Mouse (Mus musculus): ENCODE results near the gene Glyatl3. TPM values are rescaled to one million over a fixed set of nuclear protein-coding genes. Genes with fewer than 3 reads are reported as not detected.
A peak's percentile ranks its signal among the peaks of the same experiment; 100 is the strongest.

Gene Glyatl3
- polyA plus RNA-seq (2012; rRNA removed): not detected in 2 replicates

DNA sequence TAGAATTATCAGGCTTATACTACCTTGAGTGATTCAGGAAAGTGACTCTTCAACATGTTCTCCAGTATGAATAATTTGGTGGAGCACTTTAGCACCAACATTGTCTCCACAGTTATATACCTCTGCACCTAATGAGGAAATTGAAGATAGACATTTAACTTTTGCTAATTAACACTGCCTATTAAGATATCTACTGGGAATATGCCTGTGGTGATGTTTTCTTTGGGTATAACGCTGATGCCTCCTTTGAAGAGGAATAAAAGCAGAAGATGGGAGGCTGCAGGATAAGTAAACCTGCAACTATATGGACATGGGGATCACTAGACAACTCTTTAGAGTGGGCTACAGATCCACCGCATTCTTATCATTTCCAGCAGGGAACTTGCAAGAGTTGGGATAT lies at the start of gene Glyatl3:
Glyatl3 (minus strand) TSS at position 101 of the 400 bp plus-strand sequence.
- TF ChIP-seq CTCF (IDR thresholded peaks at IDR 0.05; ENCODE audit: extremely low read depth, insufficient read length, insufficient replicate concordance, low read depth, low read length): no peak
- TF ChIP-seq POLR2A (IDR thresholded peaks at IDR 0.05; ENCODE audit: low read depth, low read length): no peak
- Histone ChIP-seq H3K27ac (ENCODE audit: insufficient read depth, low read depth, low read length) (no peak within 1 kb of the TSS), H3K27me3 (ENCODE audit: control insufficient read depth, insufficient read depth, low read length) (no peaks in the 10 kb centered on the region), H3K4me3 (ENCODE audit: low read depth, low read length) (no peak within 1 kb of the TSS), H3K4me1 (ENCODE audit: control insufficient read depth, insufficient read depth, insufficient read length, low read length) (no peaks in the 10 kb centered on the region), H3K36me3 (ENCODE audit: control insufficient read depth, insufficient read depth, low read length) (no peaks in the 10 kb centered on the region)
- 97% methylated on average over 2 of the region's 2 CpGs for WGBS

DNA sequence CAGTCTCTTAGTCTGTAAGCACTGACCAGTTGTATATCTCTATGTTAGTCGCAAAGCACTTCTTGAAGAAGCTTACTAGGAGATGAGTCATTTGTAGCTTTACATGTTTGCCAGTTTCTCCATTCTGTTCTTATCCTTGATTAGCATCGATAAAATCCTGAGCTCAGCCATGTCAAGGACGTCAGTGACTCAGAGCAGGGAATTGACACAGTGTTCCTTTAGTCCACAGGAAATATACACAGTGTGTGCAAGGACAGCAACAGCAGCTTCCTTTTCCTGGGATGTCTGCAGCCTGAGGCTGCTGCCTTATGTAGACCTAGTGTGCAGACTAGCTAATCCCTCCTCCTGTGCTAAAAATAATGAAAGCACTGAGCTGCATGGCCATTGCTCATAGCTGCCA lies 34.4 kb upstream of the Glyatl3 start:
- no peaks in the 10 kb centered on the region for H3K27me3 ChIP-seq (ENCODE audit: control insufficient read depth, insufficient read depth, low read length)
- 87% methylated on average over 3 of the region's 3 CpGs for WGBS
- H3K4me3 ChIP-seq (ENCODE audit: low read depth, low read length): no peak overlapping the region
- H3K36me3 ChIP-seq (ENCODE audit: control insufficient read depth, insufficient read depth, low read length): peaks cover 29% of the 10 kb centered on the region
- no peaks in the 10 kb centered on the region for H3K4me1 ChIP-seq (ENCODE audit: control insufficient read depth, insufficient read depth, insufficient read length, low read length)
- H3K27ac ChIP-seq (ENCODE audit: insufficient read depth, low read depth, low read length): no peak overlapping the region
- no peak for TF ChIP-seq CTCF (IDR thresholded peaks at IDR 0.05; ENCODE audit: extremely low read depth, insufficient read length, insufficient replicate concordance, low read depth, low read length)
- no peak for TF ChIP-seq POLR2A (IDR thresholded peaks at IDR 0.05; ENCODE audit: low read depth, low read length)

DNA sequence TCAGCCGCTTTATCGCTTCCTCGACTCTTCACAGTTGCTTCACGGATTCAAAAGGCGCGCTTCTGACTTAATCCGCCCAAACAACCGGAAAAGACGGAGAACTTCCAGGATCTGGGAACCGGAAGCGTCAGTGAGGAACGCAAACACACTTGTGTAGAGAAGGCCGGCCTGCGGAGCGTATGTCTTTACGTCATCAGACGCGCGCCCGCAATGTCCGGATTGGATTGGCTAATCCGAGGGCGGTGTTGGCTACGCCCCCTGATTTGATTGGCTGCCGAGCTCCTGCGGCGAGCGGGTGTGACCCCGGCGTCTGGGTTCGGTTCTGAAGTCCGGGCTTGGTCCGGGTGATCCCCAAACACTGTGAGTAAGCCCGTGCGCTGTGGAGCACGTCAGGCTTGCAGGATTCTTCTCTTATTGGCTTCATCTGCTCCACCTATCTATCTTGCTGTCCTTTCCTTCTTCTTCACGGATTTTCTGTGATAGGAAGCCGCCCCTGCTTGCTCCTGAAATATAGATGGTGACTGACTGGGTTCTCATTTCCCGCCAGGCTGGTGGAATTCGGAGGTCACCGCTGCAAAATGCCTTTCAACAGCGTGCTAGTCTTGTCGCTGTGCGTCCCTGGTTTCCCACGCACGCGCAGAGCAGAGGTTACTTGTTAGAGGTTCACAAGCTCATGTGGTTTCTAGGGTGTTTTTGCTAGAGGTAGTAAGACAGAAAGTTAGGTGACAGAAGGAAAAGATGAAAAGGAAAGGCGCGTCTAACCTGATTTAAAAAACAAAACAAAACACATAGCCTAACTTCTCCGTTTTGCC lies 20.5 kb upstream of the Glyatl3 start, which contains the start of the genes Mut and Cenpq:
Mut (plus strand) TSS at position 266 of the 812 bp plus-strand sequence.
Cenpq (minus strand) TSS at position 628 of the 812 bp plus-strand sequence.
- Histone ChIP-seq H3K27ac (ENCODE audit: insufficient read depth, low read depth, low read length) (peak within 1 kb of the TSS; percentile 97), H3K36me3 (ENCODE audit: control insufficient read depth, insufficient read depth, low read length) (peaks cover 10% of the 10 kb centered on the region), H3K4me3 (ENCODE audit: low read depth, low read length) (peak within 1 kb of the TSS; percentile 75), H3K27me3 (ENCODE audit: control insufficient read depth, insufficient read depth, low read length) (no peaks in the 10 kb centered on the region), H3K4me1 (ENCODE audit: control insufficient read depth, insufficient read depth, insufficient read length, low read length) (no peaks in the 10 kb centered on the region)
- no peak for TF ChIP-seq CTCF (IDR thresholded peaks at IDR 0.05; ENCODE audit: extremely low read depth, insufficient read length, insufficient replicate concordance, low read depth, low read length)
- 0 out of 2 replicates have a peak, but pooled peaks have one; percentile 30 for TF ChIP-seq POLR2A (IDR thresholded peaks at IDR 0.05; ENCODE audit: low read depth, low read length)
- under 1% methylated on average over 50 of the region's 50 CpGs for WGBS

DNA sequence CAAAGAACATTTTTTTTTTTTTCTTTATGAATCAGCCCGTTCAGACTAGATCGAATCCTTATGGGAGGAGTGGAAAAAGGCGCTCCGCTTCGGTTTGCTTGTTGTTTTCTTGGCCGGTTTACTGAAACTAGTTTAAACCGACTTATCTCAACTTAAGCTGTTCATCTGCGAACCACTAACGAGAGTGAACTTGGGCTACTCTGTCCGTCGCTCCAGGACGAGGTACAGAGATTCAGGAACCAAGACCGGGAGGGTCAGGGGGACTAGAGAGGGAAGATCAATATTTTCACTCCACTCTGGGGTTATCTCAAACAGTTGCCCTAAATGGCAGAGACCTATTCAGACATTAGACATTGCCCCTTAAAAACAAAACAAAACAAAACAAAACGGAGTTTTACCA lies 19.8 kb upstream of the Glyatl3 start:
- WGBS: under 1% methylated on average over 14 of the region's 14 CpGs
- no peak for TF ChIP-seq CTCF (IDR thresholded peaks at IDR 0.05; ENCODE audit: extremely low read depth, insufficient read length, insufficient replicate concordance, low read depth, low read length)
- no peak for TF ChIP-seq POLR2A (IDR thresholded peaks at IDR 0.05; ENCODE audit: low read depth, low read length)
- Histone ChIP-seq H3K4me3 (ENCODE audit: low read depth, low read length) (peak overlapping the region; percentile 75), H3K27ac (ENCODE audit: insufficient read depth, low read depth, low read length) (no peak overlapping the region), H3K4me1 (ENCODE audit: control insufficient read depth, insufficient read depth, insufficient read length, low read length) (no peaks in the 10 kb centered on the region), H3K27me3 (ENCODE audit: control insufficient read depth, insufficient read depth, low read length) (no peaks in the 10 kb centered on the region), H3K36me3 (ENCODE audit: control insufficient read depth, insufficient read depth, low read length) (peaks cover 10% of the 10 kb centered on the region)

DNA sequence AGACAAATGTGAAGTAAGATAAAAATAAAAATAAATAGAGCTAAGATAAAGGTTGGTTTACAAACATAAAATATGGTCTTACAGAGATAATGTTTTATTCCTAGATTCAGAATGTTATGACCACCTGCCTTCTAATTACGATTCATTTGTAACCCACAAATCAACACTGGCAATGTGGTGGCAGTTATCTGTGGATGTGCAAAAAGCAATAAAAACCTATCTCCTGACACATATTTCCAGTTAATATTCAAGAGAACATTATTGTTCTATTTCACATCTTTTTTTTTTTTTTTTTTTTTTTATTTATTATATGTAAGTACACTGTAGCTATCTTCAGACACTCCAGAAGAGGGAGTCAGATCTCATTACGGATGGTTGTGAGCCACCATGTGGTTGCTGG lies 1.3 kb upstream of the Glyatl3 start:
- Histone ChIP-seq H3K4me3 (ENCODE audit: low read depth, low read length) (no peak overlapping the region), H3K27me3 (ENCODE audit: control insufficient read depth, insufficient read depth, low read length) (no peaks in the 10 kb centered on the region), H3K27ac (ENCODE audit: insufficient read depth, low read depth, low read length) (no peak overlapping the region), H3K36me3 (ENCODE audit: control insufficient read depth, insufficient read depth, low read length) (no peaks in the 10 kb centered on the region), H3K4me1 (ENCODE audit: control insufficient read depth, insufficient read depth, insufficient read length, low read length) (no peaks in the 10 kb centered on the region)
- WGBS: 85% methylated on average over 2 of the region's 2 CpGs
- TF ChIP-seq CTCF (IDR thresholded peaks at IDR 0.05; ENCODE audit: extremely low read depth, insufficient read length, insufficient replicate concordance, low read depth, low read length) (no peak), POLR2A (IDR thresholded peaks at IDR 0.05; ENCODE audit: low read depth, low read length) (no peak)

DNA sequence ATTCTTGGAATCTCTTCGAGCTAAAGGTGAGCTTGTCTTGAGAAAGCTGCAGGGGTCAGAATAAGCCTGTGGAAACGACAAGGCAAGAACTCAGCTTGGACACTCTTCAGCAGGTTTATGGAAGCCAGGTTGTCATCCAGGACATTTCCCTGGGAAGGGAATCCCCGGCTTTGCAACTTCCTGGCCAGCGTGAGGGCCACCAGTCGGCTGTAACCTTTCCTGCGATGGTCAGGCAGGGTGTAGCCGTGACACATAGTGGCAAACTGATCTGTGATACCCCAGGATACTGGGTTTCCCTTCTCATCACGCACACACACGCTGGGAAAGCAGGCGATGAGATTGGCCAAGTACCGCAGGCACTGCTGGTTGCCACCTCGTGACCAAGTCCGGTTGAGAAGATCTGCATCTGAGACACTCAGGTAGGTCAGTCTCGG lies 9.4 kb downstream of the Glyatl3 start:
- Histone ChIP-seq H3K27me3 (ENCODE audit: control insufficient read depth, insufficient read depth, low read length) (no peaks in the 10 kb centered on the region), H3K36me3 (ENCODE audit: control insufficient read depth, insufficient read depth, low read length) (no peaks in the 10 kb centered on the region), H3K4me3 (ENCODE audit: low read depth, low read length) (peak overlapping the region; percentile 18; the same call in 1 of the 2 replicates), H3K4me1 (ENCODE audit: control insufficient read depth, insufficient read depth, insufficient read length, low read length) (no peaks in the 10 kb centered on the region), H3K27ac (ENCODE audit: insufficient read depth, low read depth, low read length) (no peak overlapping the region)
- 9% methylated on average over 14 of the region's 14 CpGs for WGBS
- TF ChIP-seq CTCF (IDR thresholded peaks at IDR 0.05; ENCODE audit: extremely low read depth, insufficient read length, insufficient replicate concordance, low read depth, low read length) (no peak), POLR2A (IDR thresholded peaks at IDR 0.05; ENCODE audit: low read depth, low read length) (no peak)

DNA sequence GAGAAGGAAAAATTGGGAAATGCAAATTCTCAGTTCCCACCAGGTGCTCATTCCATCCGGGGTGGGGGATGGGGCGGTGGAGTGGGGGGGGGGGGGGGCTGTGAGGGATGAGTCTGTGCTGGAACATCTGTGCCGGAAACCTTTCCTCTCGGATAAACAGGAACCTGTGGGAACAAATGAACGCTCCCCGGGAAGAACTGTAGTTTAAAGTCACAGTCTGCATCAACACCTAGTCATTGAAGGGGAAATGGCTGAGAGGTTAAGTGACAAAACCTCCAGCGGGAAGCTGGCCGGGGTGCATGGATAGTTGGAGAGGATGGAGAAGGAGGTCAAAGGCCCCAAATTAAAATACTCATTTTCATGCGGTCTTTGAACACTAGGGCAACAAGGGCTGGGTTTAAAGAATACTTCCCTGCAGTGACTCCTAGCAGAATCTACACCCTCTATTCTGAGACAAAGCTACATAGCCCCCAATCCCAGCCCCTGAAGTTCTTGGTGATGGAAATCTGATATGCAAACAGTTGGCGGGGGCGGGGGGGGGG lies 10.0 kb downstream of the Glyatl3 start:
- Histone ChIP-seq H3K4me1 (ENCODE audit: control insufficient read depth, insufficient read depth, insufficient read length, low read length) (no peaks in the 10 kb centered on the region), H3K4me3 (ENCODE audit: low read depth, low read length) (no peak overlapping the region), H3K36me3 (ENCODE audit: control insufficient read depth, insufficient read depth, low read length) (no peaks in the 10 kb centered on the region), H3K27me3 (ENCODE audit: control insufficient read depth, insufficient read depth, low read length) (no peaks in the 10 kb centered on the region), H3K27ac (ENCODE audit: insufficient read depth, low read depth, low read length) (no peak overlapping the region)
- TF ChIP-seq CTCF (IDR thresholded peaks at IDR 0.05; ENCODE audit: extremely low read depth, insufficient read length, insufficient replicate concordance, low read depth, low read length) (no peak), POLR2A (IDR thresholded peaks at IDR 0.05; ENCODE audit: low read depth, low read length) (no peak)
- 30% methylated on average over 11 of the region's 11 CpGs for WGBS
